Mouse (Mus musculus) liver, embryonic 14.5 days (tissue): Measurements from ENCODE around the gene Coq8b.

Source experiments
- CTCF ChIP-seq: IDR thresholded peaks from 2 replicates; pipeline ENCODE4 v1.5.1; 2016; ENCODE audit warnings: antibody characterized with exemption, low read depth, control low read depth
- EP300 ChIP-seq: IDR thresholded peaks from 2 replicates; pipeline ENCODE4 v1.6.1; 2016; ENCODE audit warnings: antibody characterized with exemption, low read depth

DNA sequence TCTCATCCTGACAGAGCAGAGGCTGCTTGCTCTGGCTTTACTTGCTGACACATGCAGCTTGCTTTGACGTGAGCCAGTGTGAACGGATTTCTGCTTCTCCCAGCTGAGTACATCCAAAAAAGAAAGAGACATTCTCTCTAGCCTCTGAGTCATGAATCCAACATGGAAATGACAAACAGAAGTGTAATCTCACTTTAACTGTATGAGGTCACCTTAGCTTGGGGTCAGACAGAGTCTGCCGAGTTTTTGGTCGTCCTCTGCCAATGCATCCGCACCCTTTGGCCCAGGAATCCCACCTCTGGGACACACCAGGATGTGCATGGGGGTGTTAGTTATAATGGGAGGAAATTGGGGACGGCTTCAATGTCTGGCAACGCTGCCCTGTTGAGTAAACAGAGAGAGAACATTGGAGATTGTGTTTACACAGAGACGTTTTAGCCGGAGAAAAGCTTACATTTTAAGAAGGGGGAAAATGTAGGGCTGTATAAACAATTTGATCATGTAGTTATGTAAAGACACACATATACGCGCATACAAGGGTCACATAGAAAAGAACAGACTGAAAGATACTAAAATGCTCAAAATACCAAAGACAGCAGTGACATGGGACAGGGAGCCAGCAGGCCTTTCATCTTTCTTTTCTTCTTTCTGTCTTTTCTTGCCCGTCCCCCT is 59.1 kb downstream of the Coq8b start:
- no peak for TF ChIP-seq CTCF
- no peak for TF ChIP-seq EP300
